Mouse (Mus musculus) megakaryocyte, adult 5-6 weeks (primary cell): ENCODE results near the gene Psmb11. TPM values are rescaled to one million over a fixed set of nuclear protein-coding genes. Genes with fewer than 3 reads are reported as not detected.

Experiments
- ATAC-seq: 2 replicates; pipeline ENCODE4 v1.8.0; 2016; ENCODE audit warnings: mild to moderate bottlenecking, inconsistent platforms; ENCODE audit not compliant: poor library complexity, severe bottlenecking
- total RNA-seq, 2 experiments: library from RNA; stranded (forward) in 1 of 2; stranded (reverse) in 1 of 2; fragments of 153-499, 151-499 nt in 1 of 2; fragments of 221-1000, 200-1000 nt in 1 of 2; gene quantifications; 2 replicates each; pipeline versions ENCODE4 v1.2.3 to v1.2.4; 2015 to 2017

Psmb11 gene
- total RNA-seq, 2 experiments from 2014 or later = not detected

DNA sequence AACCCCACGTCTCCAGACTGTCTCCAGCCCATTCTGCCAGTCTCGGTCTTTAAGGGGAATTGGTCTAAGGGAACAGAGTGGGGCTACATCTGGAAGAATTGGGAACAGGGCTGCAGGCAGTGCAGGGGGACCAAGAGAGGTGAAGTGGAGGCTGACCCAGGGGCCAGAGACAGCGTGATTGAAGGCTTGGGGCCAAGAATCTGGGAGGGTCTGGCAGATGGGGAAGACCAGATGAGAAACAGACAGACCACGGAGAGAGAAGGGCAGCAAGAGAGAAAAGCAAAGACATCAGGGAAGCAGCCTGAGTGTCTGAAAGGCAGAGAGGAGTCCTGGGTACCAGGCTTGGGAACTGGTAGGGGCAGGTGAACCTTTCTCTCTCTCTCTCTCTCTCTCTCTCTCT lies 18.9 kb downstream of the Psmb11 start:
- no peak for ATAC-seq

DNA sequence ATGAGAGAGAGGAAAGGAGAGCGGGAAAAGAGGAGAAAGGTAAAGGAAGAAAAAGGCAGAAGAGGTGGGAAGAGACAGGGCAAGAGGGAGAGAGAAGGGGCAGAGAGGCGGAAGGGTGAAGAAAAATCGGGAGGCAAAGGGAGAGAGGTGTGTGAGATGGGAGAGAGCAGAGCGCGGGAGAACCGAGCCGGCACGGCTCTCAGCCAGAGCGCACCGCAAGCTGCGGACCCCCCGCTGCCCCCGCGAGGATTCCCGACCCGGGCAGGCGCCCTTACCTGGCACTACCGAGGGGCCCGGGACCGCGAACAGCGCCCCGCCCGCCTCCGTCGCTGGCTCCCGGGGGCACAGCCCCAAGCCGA lies 19.7 kb downstream of the Psmb11 start, which contains the start of gene Gm17606:
Gene Gm17606, plus strand, starts transcription at position 7 of the 359 bp plus-strand sequence.
- no peak for ATAC-seq

GRCm38 (mm10) chr14:54641305-54641969 lies 20.2 kb downstream of the Psmb11 start, which contains the start of gene Cdh24:
TSS of gene Cdh24 (minus strand) at chr14:54641364.
- ATAC-seq = peak; percentile 81

DNA sequence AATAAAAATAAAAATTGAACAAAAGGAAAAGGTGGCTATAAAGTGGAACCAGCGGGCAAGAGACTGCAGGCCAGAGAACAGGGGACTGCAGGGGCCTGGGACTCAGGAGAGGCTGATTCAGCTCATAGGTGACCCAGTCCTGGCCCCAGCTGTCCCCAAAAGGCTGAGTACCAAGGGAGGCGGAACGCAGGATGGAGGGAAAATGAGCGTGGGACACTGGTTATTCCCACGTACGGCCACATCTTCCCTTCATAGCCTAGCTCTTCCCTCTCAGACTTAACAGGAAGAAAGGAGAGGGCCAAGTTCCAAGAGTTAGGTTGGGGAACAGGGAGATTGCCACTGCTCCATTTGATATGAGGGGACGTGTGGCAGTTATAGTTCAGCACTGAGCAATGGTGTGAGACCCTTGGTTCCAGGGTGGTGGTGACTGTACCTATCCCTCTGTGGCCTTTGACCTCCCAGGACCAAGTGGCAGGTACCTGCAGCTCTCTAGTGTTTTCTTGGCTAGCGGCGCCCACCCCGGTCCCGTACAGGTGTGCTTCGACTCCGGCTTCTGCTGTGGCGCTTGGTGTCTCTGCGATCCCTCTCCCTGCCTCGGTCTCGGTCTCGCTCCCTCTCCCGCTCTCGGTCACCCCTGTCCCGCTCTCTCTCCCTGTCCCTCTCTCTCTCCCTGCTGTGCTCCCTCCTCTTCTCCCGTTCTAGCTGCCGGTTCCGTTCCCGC lies 21.2 kb downstream of the Psmb11 start:
- no peak for ATAC-seq

DNA sequence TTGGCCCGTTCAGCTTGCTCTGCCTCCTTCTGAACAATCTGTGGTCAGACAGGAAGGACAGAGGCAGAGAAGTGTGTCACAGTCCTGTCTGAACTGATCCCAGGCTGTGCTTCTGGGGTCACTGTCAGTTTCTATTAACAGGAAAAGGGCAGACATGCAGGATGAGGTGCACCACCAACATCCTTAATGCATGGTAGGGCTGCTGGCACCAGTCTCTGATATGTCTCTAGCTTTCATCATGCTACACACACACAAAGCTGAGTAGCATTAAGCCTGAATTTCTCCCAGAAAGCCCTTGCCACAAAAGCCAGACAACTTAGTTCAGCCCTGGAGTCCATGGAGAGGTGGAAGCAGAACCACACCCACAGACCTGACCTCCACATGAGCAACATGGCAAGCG lies 21.8 kb downstream of the Psmb11 start:
- ATAC-seq = no peak

GRCm38 (mm10) chr14:54644294-54644693 lies 23.1 kb downstream of the Psmb11 start:
- no peak for ATAC-seq

- no peak for ATAC-seq
Measured at GRCm38 (mm10) chr14:54646455-54646854, 25.2 kb downstream of the Psmb11 start.

GRCm38 (mm10) chr14:54646898-54647636 lies 25.8 kb downstream of the Psmb11 start:
- no peak for ATAC-seq

DNA sequence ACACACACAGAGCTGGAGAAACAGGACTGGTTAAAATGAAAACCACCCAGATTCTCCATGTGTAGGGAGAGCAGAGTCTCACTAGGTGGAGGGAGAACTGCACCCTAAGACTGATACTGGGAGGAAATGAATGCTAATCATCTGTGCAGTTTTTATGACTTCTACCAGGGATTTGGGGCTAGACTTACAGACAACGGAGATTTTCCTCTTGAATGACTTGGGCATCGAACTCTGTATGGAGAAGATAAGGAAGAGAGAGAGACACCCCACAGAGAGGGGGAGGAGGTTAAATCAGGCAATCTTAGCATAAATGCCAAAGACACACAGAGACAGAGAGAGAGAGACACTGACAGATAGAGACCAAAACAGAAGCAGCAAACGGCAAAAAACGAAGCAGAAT lies 26.7 kb downstream of the Psmb11 start:
- no peak for ATAC-seq

- peak; percentile 87 for ATAC-seq
Measured at GRCm38 (mm10) chr14:54650621-54651454, 29.6 kb downstream of the Psmb11 start.

- no peak for ATAC-seq
Measured at GRCm38 (mm10) chr14:54651556-54651955, 30.3 kb downstream of the Psmb11 start.

GRCm38 (mm10) chr14:54652787-54653186 lies 31.6 kb downstream of the Psmb11 start:
- ATAC-seq = no peak

DNA sequence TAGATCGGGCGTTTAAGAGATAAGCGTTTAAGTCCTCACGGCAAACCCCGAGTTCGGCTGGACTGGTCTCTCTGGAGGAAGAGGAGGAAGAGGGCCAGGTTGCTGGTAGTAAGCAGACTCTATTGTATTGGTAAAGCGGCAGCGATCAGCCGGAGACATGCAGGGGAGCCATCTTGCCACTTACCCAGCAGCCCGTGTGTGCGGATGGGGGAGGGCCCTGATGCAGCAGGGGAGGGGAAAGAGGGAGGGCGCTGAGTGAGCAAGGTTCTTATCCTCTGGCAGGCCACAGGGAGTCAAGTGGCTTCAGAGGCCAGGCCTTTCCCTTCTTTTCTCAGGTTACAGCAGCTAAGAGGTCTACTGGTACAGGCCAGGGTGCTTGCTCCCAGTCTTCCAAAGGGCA lies 32.3 kb downstream of the Psmb11 start:
- peak; percentile 90 for ATAC-seq

DNA sequence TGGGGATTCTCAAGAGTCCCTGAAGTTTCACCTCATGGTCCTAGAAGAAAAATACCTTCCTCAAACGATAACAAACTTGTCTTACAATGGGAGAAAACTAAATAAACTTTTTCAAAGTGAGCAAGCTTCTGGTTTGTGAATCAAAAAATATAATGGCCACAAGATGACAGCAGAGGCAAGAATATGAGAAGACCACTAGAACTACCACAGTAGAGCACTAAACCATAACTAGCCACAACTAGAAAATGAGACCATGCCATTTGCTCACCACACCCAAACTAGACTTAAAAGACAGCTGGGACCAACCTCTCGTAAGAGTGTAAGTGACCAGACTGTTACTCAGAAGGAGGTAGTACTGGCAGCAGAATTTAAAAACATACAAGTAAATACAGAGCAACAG lies 38.8 kb downstream of the Psmb11 start:
- no peak for ATAC-seq

DNA sequence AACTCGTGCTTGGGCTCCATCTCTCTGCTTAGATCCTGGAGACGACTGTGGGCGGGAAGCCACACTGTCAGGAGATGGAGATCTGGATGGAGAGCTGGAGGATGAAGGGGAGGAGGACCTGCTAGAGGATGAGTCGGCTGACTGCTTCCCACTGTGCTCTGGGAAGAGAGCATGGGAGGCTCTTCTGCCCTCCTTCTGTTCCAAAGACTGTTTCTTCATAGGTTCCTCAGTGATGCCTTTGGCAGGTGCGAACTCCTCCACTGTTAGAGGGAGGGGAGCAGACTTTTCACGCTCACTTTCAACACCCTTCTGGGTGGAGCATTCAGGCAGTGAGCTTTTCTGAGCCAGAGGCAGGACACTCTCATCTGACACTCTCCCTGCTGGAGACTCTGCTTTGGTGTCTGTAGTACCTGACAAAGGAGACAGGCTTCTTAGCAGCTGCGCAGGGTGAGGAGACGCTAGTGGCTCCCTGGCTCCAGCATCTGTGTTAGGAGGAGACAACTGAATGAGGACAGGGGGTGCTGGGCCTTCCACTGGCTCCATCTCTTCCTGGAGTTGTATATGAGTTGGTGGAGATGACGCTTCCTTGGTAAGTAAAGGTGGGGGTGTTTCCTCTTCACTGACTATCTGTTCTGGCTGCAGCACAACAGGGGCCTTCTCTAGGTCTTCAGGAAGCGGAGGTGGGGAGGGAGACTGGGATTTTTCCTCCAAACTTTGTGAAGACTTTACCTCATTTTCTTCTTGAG lies 43.4 kb downstream of the Psmb11 start:
- no peak for ATAC-seq

GRCm38 (mm10) chr14:54669381-54669780 lies 48.1 kb downstream of the Psmb11 start:
- peak; percentile 56; the same call in 1 of the 2 replicates for ATAC-seq

DNA sequence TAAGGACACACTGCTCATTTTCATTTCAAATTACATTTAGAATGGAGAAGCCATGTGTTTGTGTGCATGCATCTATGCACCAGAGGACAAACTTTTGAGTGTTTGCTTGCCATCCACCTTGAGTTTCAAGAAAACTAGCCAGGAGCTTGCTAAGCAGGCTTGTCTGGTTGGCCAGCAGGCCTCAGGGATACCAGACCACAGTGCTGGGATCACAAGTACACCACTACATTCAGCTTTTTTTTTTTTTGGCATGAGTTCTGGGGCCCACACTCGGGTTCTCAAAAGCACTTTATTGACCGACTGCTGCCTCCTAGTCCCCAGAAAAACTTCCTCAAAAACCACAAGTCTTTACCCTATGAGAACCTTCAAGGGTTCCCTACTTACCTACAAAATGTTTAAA lies 53.1 kb downstream of the Psmb11 start:
- no peak for ATAC-seq

- ATAC-seq = no peak
Measured at GRCm38 (mm10) chr14:54676290-54676689, 55.1 kb downstream of the Psmb11 start.

DNA sequence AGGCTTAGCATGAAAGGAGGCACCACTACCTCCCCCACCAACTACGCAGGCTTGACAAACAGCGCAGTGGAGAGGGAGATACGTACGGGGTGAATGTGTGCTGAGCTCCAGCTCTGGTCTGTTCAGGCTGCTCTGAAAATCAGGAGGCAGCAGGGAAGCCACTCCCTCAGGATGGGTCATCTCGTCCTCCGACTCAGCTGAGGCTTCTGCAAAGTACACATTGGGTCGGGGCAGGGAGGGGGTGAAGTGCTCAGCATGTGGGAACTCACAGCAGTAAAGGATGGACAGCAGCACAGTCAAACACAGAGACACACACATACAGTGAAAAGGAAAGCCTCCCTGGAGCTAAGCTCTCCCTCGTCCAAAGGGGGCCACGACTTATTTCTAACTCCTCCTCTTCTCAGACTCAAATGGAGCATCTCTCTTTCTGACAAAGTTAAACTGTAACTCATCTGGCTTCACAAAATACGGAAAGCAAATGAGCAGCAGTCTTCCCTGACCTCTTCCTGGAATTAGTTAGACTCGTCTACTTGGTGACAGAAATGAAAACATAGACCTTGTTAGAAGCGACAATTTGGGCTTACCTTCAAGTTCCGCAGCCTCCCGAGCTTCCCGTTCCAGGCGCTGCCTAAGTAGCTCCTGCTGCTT lies 57.5 kb downstream of the Psmb11 start:
- no peak for ATAC-seq
